Mouse (Mus musculus) MEL (cell line): ENCODE measurements around the gene Brdt. TPM values are rescaled to one million over a fixed set of nuclear protein-coding genes. Genes with fewer than 3 reads are reported as not detected.

Experiments used
- DNase-seq: peaks from one replicate; pipeline ENCODE4 v3.0.0; 2011; ENCODE audit warnings: low read depth, low spot score
- H3K27ac ChIP-seq: 2 replicates; pipeline ENCODE4 v1.5.1; 2012; ENCODE audit warnings: low read depth, mild to moderate bottlenecking, control low read depth, low read length, moderate library complexity; ENCODE audit not compliant: control insufficient read depth
- H3K27me3 ChIP-seq, 2 experiments: fragments of 150-350 bp in 1 of 2; sonication (generic) in 1 of 2; 2 replicates each; pipeline ENCODE4 v1.6.1; 2012; ENCODE audit warnings: low read length in 2 of 2, mild to moderate bottlenecking in 2 of 2, improper control_type of control experiment in 1 of 2, moderate library complexity in 1 of 2; ENCODE audit not compliant: insufficient read depth in 2 of 2, control insufficient read depth in 1 of 2
- H3K36me3 ChIP-seq, 2 experiments: 2 replicates each; pipeline ENCODE4 v1.6.1; 2012 to 2014; ENCODE audit warnings: low read length in 2 of 2, improper control_type of control experiment in 1 of 2, inconsistent platforms in 1 of 2, mild to moderate bottlenecking in 1 of 2; ENCODE audit not compliant: insufficient read depth in 2 of 2, control insufficient read depth in 1 of 2
- H3K4me1 ChIP-seq, 2 experiments: fragments of 150-350 bp in 1 of 2; sonication (generic) in 1 of 2; 2 replicates each; pipeline ENCODE4 v1.6.1; 2012; ENCODE audit warnings: low read length in 2 of 2, improper control_type of control experiment in 1 of 2, mild to moderate bottlenecking in 1 of 2; ENCODE audit not compliant: insufficient read depth in 2 of 2, control insufficient read depth in 1 of 2
- H3K4me3 ChIP-seq, 2 experiments: fragments of 150-350 bp in 1 of 2; sonication (generic) in 1 of 2; 2 replicates each; pipeline ENCODE4 v1.5.1; 2012; ENCODE audit warnings: low read depth in 2 of 2, low read length in 2 of 2, mild to moderate bottlenecking in 2 of 2, moderate library complexity in 2 of 2, control low read depth in 1 of 2, improper control_type of control experiment in 1 of 2; ENCODE audit not compliant: control insufficient read depth in 1 of 2, insufficient read depth in 1 of 2
- H3K79me2 ChIP-seq: 2 replicates; pipeline ENCODE4 v1.6.1; 2012; ENCODE audit warnings: mild to moderate bottlenecking, low read length, moderate library complexity; ENCODE audit not compliant: control insufficient read depth, poor library complexity, insufficient read depth
- H3K9ac ChIP-seq: 2 replicates; pipeline ENCODE4 v1.6.1; 2012; ENCODE audit warnings: low read depth, mild to moderate bottlenecking, control low read depth, low read length, moderate library complexity; ENCODE audit not compliant: control insufficient read depth, poor library complexity, severe bottlenecking
- H3K9me3 ChIP-seq: fragments of 150-350 bp; sonication (generic); replicated peaks from 2 replicates; pipeline ENCODE4 v1.6.1; 2012; ENCODE audit warnings: mild to moderate bottlenecking, low read length, improper control_type of control experiment, moderate library complexity; ENCODE audit not compliant: insufficient read depth
- CHD1 ChIP-seq: IDR thresholded peaks from 2 replicates; pipeline ENCODE4 v1.6.1; 2012; ENCODE audit warnings: low read depth, mild to moderate bottlenecking, inconsistent platforms, low read length, improper control_type of control experiment
- CTCF ChIP-seq, 3 experiments: IDR thresholded peaks in 2 of 3; conservative IDR thresholded peaks in 1 of 3; 2 replicates each; pipeline ENCODE4 v1.5.1; 2011 to 2012; ENCODE audit warnings: low read length in 3 of 3, low read depth in 2 of 3, mild to moderate bottlenecking in 2 of 3, improper control_type of control experiment in 1 of 3, inconsistent platforms in 1 of 3, mixed read lengths in 1 of 3, moderate library complexity in 1 of 3; ENCODE audit not compliant: control insufficient read depth in 1 of 3, insufficient read depth in 1 of 3, poor library complexity in 1 of 3, severe bottlenecking in 1 of 3
- KAT2A ChIP-seq: conservative IDR thresholded peaks from 2 replicates; pipeline ENCODE4 v1.6.1; 2012; ENCODE audit warnings: low read depth, low read length, improper control_type of control experiment, inconsistent platforms
- MAFK ChIP-seq: IDR thresholded peaks from 2 replicates; pipeline ENCODE4 v1.6.1; 2011; ENCODE audit warnings: low read depth, mild to moderate bottlenecking, low read length, improper control_type of control experiment, borderline replicate concordance
- MAZ ChIP-seq: IDR thresholded peaks from 2 replicates; pipeline ENCODE4 v1.6.1; 2012; ENCODE audit warnings: low read depth, mild to moderate bottlenecking, inconsistent platforms, low read length, improper control_type of control experiment
- MEF2A ChIP-seq: IDR thresholded peaks from 2 replicates; pipeline ENCODE4 v1.6.1; 2014; ENCODE audit warnings: low read depth, mild to moderate bottlenecking, inconsistent platforms, low read length, improper control_type of control experiment; ENCODE audit not compliant: poor library complexity, insufficient replicate concordance, severe bottlenecking; ENCODE audit errors: extremely low read depth
- NELFE ChIP-seq: IDR thresholded peaks from 2 replicates; pipeline ENCODE4 v1.6.1; 2011; ENCODE audit warnings: low read depth, low read length, improper control_type of control experiment
- POLR2A ChIP-seq, 2 experiments: IDR thresholded peaks; 2 replicates each; pipeline ENCODE4 v1.6.1; 2011 to 2012; ENCODE audit warnings: low read length in 2 of 2, mild to moderate bottlenecking in 2 of 2, control low read depth in 1 of 2, improper control_type of control experiment in 1 of 2, low read depth in 1 of 2, moderate library complexity in 1 of 2; ENCODE audit not compliant: control insufficient read depth in 1 of 2, insufficient read depth in 1 of 2, poor library complexity in 1 of 2
- POLR2AphosphoS2 ChIP-seq: IDR thresholded peaks from 2 replicates; pipeline ENCODE4 v1.6.1; 2011; ENCODE audit warnings: low read length, improper control_type of control experiment
- POLR2AphosphoS5 ChIP-seq: IDR thresholded peaks from 2 replicates; pipeline ENCODE4 v1.6.1; 2012; ENCODE audit warnings: low read depth, borderline replicate concordance, mild to moderate bottlenecking, inconsistent platforms, low read length, moderate library complexity, mixed read lengths
- RAD21 ChIP-seq: IDR thresholded peaks from 2 replicates; pipeline ENCODE4 v1.6.1; 2011; ENCODE audit warnings: mild to moderate bottlenecking, low read depth, low read length, improper control_type of control experiment
- RCOR1 ChIP-seq: IDR thresholded peaks from 2 replicates; pipeline ENCODE4 v1.6.1; 2012; ENCODE audit warnings: low read depth, mild to moderate bottlenecking, inconsistent platforms, low read length, improper control_type of control experiment
- SMC3 ChIP-seq: IDR thresholded peaks from 2 replicates; pipeline ENCODE4 v1.6.1; 2011; ENCODE audit warnings: low read depth, low read length, improper control_type of control experiment
- TAL1 ChIP-seq: IDR thresholded peaks from 2 replicates; pipeline ENCODE4 v1.6.1; 2012; ENCODE audit warnings: mild to moderate bottlenecking, inconsistent platforms, low read length, moderate library complexity, mixed read lengths
- TBP ChIP-seq: IDR thresholded peaks from 2 replicates; pipeline ENCODE4 v1.8.0; 2011; ENCODE audit warnings: low read depth, low read length, improper control_type of control experiment
- ZC3H11A ChIP-seq: IDR thresholded peaks from 2 replicates; pipeline ENCODE4 v1.6.1; 2012; ENCODE audit warnings: low read depth, mild to moderate bottlenecking, inconsistent platforms, low read length, improper control_type of control experiment
- ZMIZ1 ChIP-seq: IDR thresholded peaks from 2 replicates; pipeline ENCODE4 v1.6.1; 2012; ENCODE audit warnings: low read depth, mild to moderate bottlenecking, inconsistent platforms, low read length, improper control_type of control experiment, moderate library complexity
- polyA plus RNA-seq, 2 experiments: library from polyadenylated mRNA; stranded (reverse) in 1 of 2; unstranded in 1 of 2; fragments of >175 nt in 1 of 2; fragments of >200 nt in 1 of 2; gene quantifications; 2 replicates each; pipeline versions ENCODE4 v1.2.1 to v1.2.4; 2012; ENCODE audit warnings: low replicate concordance in 2 of 2, low read depth in 1 of 2; ENCODE audit not compliant: insufficient read length in 2 of 2, insufficient read depth in 1 of 2, missing spikeins in 1 of 2
- total RNA-seq: library from RNA; depleted of rRNA; stranded (reverse); fragments of 300-350 nt; gene quantifications from 2 replicates; pipeline ENCODE4 v1.2.3, GENCODE M21; 2012

Brdt gene
- total and polyA plus RNA-seq, 3 experiments: 10.3 to 16.7 TPM; not detected in 1

GRCm38 (mm10) chr5:107346214-107346613 lies 15.3 kb downstream of the Brdt start:
- Histone ChIP-seq H3K4me3 (no peak overlapping the region), H3K9me3 (no peaks in the 10 kb centered on the region), H3K27ac (no peak overlapping the region), H3K36me3 (peaks cover 0 to 2% of the 10 kb centered on the region in 2 experiments; a peak in 2 of 4 replicates), H3K27me3 (no peaks in the 10 kb centered on the region), H3K4me1 (no peaks in the 10 kb centered on the region), H3K79me2 (no peaks in the 10 kb centered on the region), H3K9ac (no peak overlapping the region)
- no peak for DNase-seq
- TF ChIP-seq CTCF (IDR thresholded peaks at IDR 0.05 in 2 of 3, conservative IDR thresholded peaks at IDR 0.05 in 1 of 3; ENCODE audit: control insufficient read depth in 1 of 3, insufficient read depth in 1 of 3, low read depth in 2 of 3, low read length in 3 of 3, poor library complexity in 1 of 3, severe bottlenecking in 1 of 3) (peak in 2 of 3 experiments; percentile 37 to 38; a peak in 4 of 6 replicates), POLR2AphosphoS2 (no peak), POLR2A (IDR thresholded peaks at IDR 0.05; ENCODE audit: control insufficient read depth in 1 of 2, insufficient read depth in 1 of 2, low read depth in 1 of 2, low read length in 2 of 2, poor library complexity in 1 of 2) (no peak), TAL1 (no peak), ZC3H11A (0 out of 2 replicates have a peak, but pooled peaks have one; percentile 4), NELFE (no peak), RAD21 (peak; percentile 11; the same call in 1 of the 2 replicates), ZMIZ1 (no peak), SMC3 (peak; percentile 45), CHD1 (no peak), KAT2A (no peak), MEF2A (no peak)

- Histone ChIP-seq H3K9ac (no peak overlapping the region), H3K27ac (no peak overlapping the region), H3K4me1 (no peaks in the 10 kb centered on the region), H3K27me3 (no peaks in the 10 kb centered on the region), H3K79me2 (no peaks in the 10 kb centered on the region), H3K9me3 (no peaks in the 10 kb centered on the region), H3K4me3 (no peak overlapping the region), H3K36me3 (no peaks in the 10 kb centered on the region; a peak in 1 of 4 replicates)
- no peak for DNase-seq
- TF ChIP-seq NELFE (no peak), TBP (no peak), MAZ (no peak), POLR2AphosphoS5 (no peak), POLR2AphosphoS2 (no peak), MAFK (no peak), CTCF (IDR thresholded peaks at IDR 0.05 in 2 of 3, conservative IDR thresholded peaks at IDR 0.05 in 1 of 3; ENCODE audit: control insufficient read depth in 1 of 3, insufficient read depth in 1 of 3, low read depth in 2 of 3, low read length in 3 of 3, poor library complexity in 1 of 3, severe bottlenecking in 1 of 3) (no peak), RCOR1 (no peak), MEF2A (no peak)
These were observed 21.6 kb downstream of the Brdt start for GRCm38 (mm10) chr5:107352566-107352965.
